Mouse (Mus musculus): Measurements from ENCODE around the gene Trabd2b. TPM values are rescaled to one million over a fixed set of nuclear protein-coding genes. Genes with fewer than 3 reads are reported as not detected.

The Trabd2b gene
- polyA plus RNA-seq, 1 experiment from 2014 or later: 0.59 TPM

- Histone ChIP-seq H3K9me3 (no peaks in the 10 kb centered on the region), H3K36me3 (no peaks in the 10 kb centered on the region), H3K4me1 (replicated peaks) (peaks cover 13% of the 10 kb centered on the region; the same call in 1 of the 2 replicates), H3K27me3 (peaks cover 83% of the 10 kb centered on the region), H3K9ac (replicated peaks) (no peak overlapping the region), H3K4me2 (no peak overlapping the region), H3K27ac (no peak overlapping the region), H3K4me3 (replicated peaks) (no peak overlapping the region)
- ATAC-seq (ENCODE audit: insufficient number of reproducible peaks, insufficient read depth, low FRiP score, low TSS enrichment, low read depth): no peak
- WGBS: 71% methylated on average over 1 of the region's 1 CpGs
Measured at GRCm38 (mm10) chr4:114469881-114470280, 63.4 kb downstream of the Trabd2b start.

GRCm38 (mm10) chr4:114472143-114472542 is 65.6 kb downstream of the Trabd2b start:
- WGBS: 49% methylated on average over 5 of the region's 5 CpGs
- Histone ChIP-seq H3K4me2 (no peak overlapping the region), H3K9me3 (no peaks in the 10 kb centered on the region), H3K9ac (replicated peaks) (no peak overlapping the region), H3K36me3 (no peaks in the 10 kb centered on the region), H3K27ac (no peak overlapping the region), H3K27me3 (peaks cover 80% of the 10 kb centered on the region), H3K4me3 (replicated peaks) (no peak overlapping the region), H3K4me1 (replicated peaks) (peaks cover 24% of the 10 kb centered on the region)
- ATAC-seq (ENCODE audit: insufficient number of reproducible peaks, insufficient read depth, low FRiP score, low TSS enrichment, low read depth): peak; percentile 24; the same call in 1 of the 2 replicates

GRCm38 (mm10) chr4:114476316-114476715 is 69.8 kb downstream of the Trabd2b start:
- Histone ChIP-seq H3K36me3 (no peaks in the 10 kb centered on the region), H3K4me2 (no peak overlapping the region), H3K9me3 (no peaks in the 10 kb centered on the region), H3K27me3 (peaks cover 82% of the 10 kb centered on the region), H3K4me3 (replicated peaks) (no peak overlapping the region), H3K27ac (no peak overlapping the region), H3K9ac (replicated peaks) (no peak overlapping the region), H3K4me1 (replicated peaks) (peaks cover 38% of the 10 kb centered on the region)
- no peak for ATAC-seq (ENCODE audit: insufficient number of reproducible peaks, insufficient read depth, low FRiP score, low TSS enrichment, low read depth)
- WGBS: 59% methylated on average over 3 of the region's 3 CpGs

- H3K27ac ChIP-seq: peak overlapping the region; percentile 56; the same call in 1 of the 2 replicates
- H3K4me1 ChIP-seq (replicated peaks): peaks cover 38% of the 10 kb centered on the region
- no peaks in the 10 kb centered on the region for H3K9me3 ChIP-seq
- H3K27me3 ChIP-seq: peaks cover 86% of the 10 kb centered on the region
- ATAC-seq (ENCODE audit: insufficient number of reproducible peaks, insufficient read depth, low FRiP score, low TSS enrichment, low read depth): peak; percentile 29; the same call in 1 of the 2 replicates
- H3K9ac ChIP-seq (replicated peaks): no peak overlapping the region
- H3K36me3 ChIP-seq: no peaks in the 10 kb centered on the region
- no peak overlapping the region for H3K4me3 ChIP-seq (replicated peaks)
- peak overlapping the region; percentile 27; the same call in 1 of the 2 replicates for H3K4me2 ChIP-seq
- WGBS: 11% methylated on average over 11 of the region's 11 CpGs
Measured at GRCm38 (mm10) chr4:114477082-114477771, 70.7 kb downstream of the Trabd2b start.

- H3K9ac ChIP-seq (replicated peaks): no peak overlapping the region
- no peak overlapping the region for H3K4me2 ChIP-seq
- H3K27me3 ChIP-seq: peaks cover 84% of the 10 kb centered on the region
- H3K9me3 ChIP-seq: no peaks in the 10 kb centered on the region
- no peak overlapping the region for H3K27ac ChIP-seq
- ATAC-seq (ENCODE audit: insufficient number of reproducible peaks, insufficient read depth, low FRiP score, low TSS enrichment, low read depth): no peak
- H3K4me1 ChIP-seq (replicated peaks): peaks cover 29% of the 10 kb centered on the region
- no peak overlapping the region for H3K4me3 ChIP-seq (replicated peaks)
- WGBS: 8% methylated on average over 5 of the region's 5 CpGs
- H3K36me3 ChIP-seq: no peaks in the 10 kb centered on the region
Measured at GRCm38 (mm10) chr4:114481518-114481917, 75.0 kb downstream of the Trabd2b start.

GRCm38 (mm10) chr4:114484173-114484572 is 77.6 kb downstream of the Trabd2b start:
- Histone ChIP-seq H3K4me3 (replicated peaks) (no peak overlapping the region), H3K9ac (replicated peaks) (no peak overlapping the region), H3K4me1 (replicated peaks) (peaks cover 23% of the 10 kb centered on the region), H3K4me2 (no peak overlapping the region), H3K9me3 (peaks cover 5% of the 10 kb centered on the region; the same call in 1 of the 2 replicates), H3K27me3 (peaks cover 87% of the 10 kb centered on the region), H3K27ac (no peak overlapping the region), H3K36me3 (no peaks in the 10 kb centered on the region)
- no peak for ATAC-seq (ENCODE audit: insufficient number of reproducible peaks, insufficient read depth, low FRiP score, low TSS enrichment, low read depth)
- 52% methylated on average over 2 of the region's 2 CpGs for WGBS

GRCm38 (mm10) chr4:114485996-114486395 is 79.5 kb downstream of the Trabd2b start:
- H3K4me2 ChIP-seq: no peak overlapping the region
- WGBS: 44% methylated on average over 5 of the region's 5 CpGs
- no peak overlapping the region for H3K27ac ChIP-seq
- H3K4me3 ChIP-seq (replicated peaks): no peak overlapping the region
- H3K4me1 ChIP-seq (replicated peaks): peaks cover 16% of the 10 kb centered on the region
- H3K9ac ChIP-seq (replicated peaks): no peak overlapping the region
- ATAC-seq (ENCODE audit: insufficient number of reproducible peaks, insufficient read depth, low FRiP score, low TSS enrichment, low read depth): no peak
- H3K27me3 ChIP-seq: peaks cover 81% of the 10 kb centered on the region
- peaks cover 13% of the 10 kb centered on the region; the same call in 1 of the 2 replicates for H3K9me3 ChIP-seq
- H3K36me3 ChIP-seq: no peaks in the 10 kb centered on the region

- no peaks in the 10 kb centered on the region for H3K36me3 ChIP-seq
- WGBS: 67% methylated on average over 2 of the region's 2 CpGs
- H3K27me3 ChIP-seq: peaks cover 79% of the 10 kb centered on the region
- peaks cover 9% of the 10 kb centered on the region; the same call in 1 of the 2 replicates for H3K4me1 ChIP-seq (replicated peaks)
- no peak overlapping the region for H3K27ac ChIP-seq
- no peak overlapping the region for H3K9ac ChIP-seq (replicated peaks)
- no peak overlapping the region for H3K4me2 ChIP-seq
- ATAC-seq (ENCODE audit: insufficient number of reproducible peaks, insufficient read depth, low FRiP score, low TSS enrichment, low read depth): no peak
- H3K4me3 ChIP-seq (replicated peaks): no peak overlapping the region
- H3K9me3 ChIP-seq: peaks cover 13% of the 10 kb centered on the region; the same call in 1 of the 2 replicates
Measured at GRCm38 (mm10) chr4:114486885-114487531, 80.5 kb downstream of the Trabd2b start.

GRCm38 (mm10) chr4:114487701-114488100 is 81.2 kb downstream of the Trabd2b start:
- no peaks in the 10 kb centered on the region for H3K36me3 ChIP-seq
- no peak overlapping the region for H3K4me2 ChIP-seq
- H3K4me1 ChIP-seq (replicated peaks): peaks cover 12% of the 10 kb centered on the region; the same call in 1 of the 2 replicates
- no peak overlapping the region for H3K4me3 ChIP-seq (replicated peaks)
- WGBS: 72% methylated on average over 3 of the region's 3 CpGs
- H3K27me3 ChIP-seq: peaks cover 78% of the 10 kb centered on the region
- no peak for ATAC-seq (ENCODE audit: insufficient number of reproducible peaks, insufficient read depth, low FRiP score, low TSS enrichment, low read depth)
- no peak overlapping the region for H3K9ac ChIP-seq (replicated peaks)
- no peak overlapping the region for H3K27ac ChIP-seq
- peaks cover 13% of the 10 kb centered on the region; the same call in 1 of the 2 replicates for H3K9me3 ChIP-seq

GRCm38 (mm10) chr4:114492157-114492556 is 85.6 kb downstream of the Trabd2b start:
- 5% methylated on average over 4 of the region's 4 CpGs for WGBS
- Histone ChIP-seq H3K4me2 (no peak overlapping the region), H3K9ac (replicated peaks) (no peak overlapping the region), H3K36me3 (no peaks in the 10 kb centered on the region), H3K4me1 (replicated peaks) (peaks cover 8% of the 10 kb centered on the region; the same call in 1 of the 2 replicates), H3K27me3 (peaks cover 86% of the 10 kb centered on the region), H3K27ac (no peak overlapping the region), H3K4me3 (replicated peaks) (no peak overlapping the region), H3K9me3 (peaks cover 13% of the 10 kb centered on the region; the same call in 1 of the 2 replicates)
- ATAC-seq (ENCODE audit: insufficient number of reproducible peaks, insufficient read depth, low FRiP score, low TSS enrichment, low read depth): no peak

- 43% methylated on average over 2 of the region's 2 CpGs for WGBS
Measured at GRCm38 (mm10) chr4:114494035-114494434, 87.5 kb downstream of the Trabd2b start.

More at GRCm38 (mm10) chr4:114494035-114494434, 87.5 kb downstream of the Trabd2b start:
- peaks cover 4% of the 10 kb centered on the region; the same call in 1 of the 2 replicates for H3K4me1 ChIP-seq (replicated peaks)
- no peak for ATAC-seq (ENCODE audit: insufficient number of reproducible peaks, insufficient read depth, low FRiP score, low TSS enrichment, low read depth)
- no peaks in the 10 kb centered on the region for H3K36me3 ChIP-seq
- no peak overlapping the region for H3K4me2 ChIP-seq
- no peak overlapping the region for H3K9ac ChIP-seq (replicated peaks)
- H3K4me3 ChIP-seq (replicated peaks): no peak overlapping the region
- 0 out of 2 replicates have a peak, but pooled peaks cover 8% of the 10 kb centered on the region for H3K9me3 ChIP-seq
- no peak overlapping the region for H3K27ac ChIP-seq
- H3K27me3 ChIP-seq: peaks cover 81% of the 10 kb centered on the region
